Mouse (Mus musculus): Measurements from ENCODE around the gene Pyy. TPM values are rescaled to one million over a fixed set of nuclear protein-coding genes. Genes with fewer than 3 reads are reported as not detected.

Pyy gene
- total RNA-seq, 2 experiments from 2014 or later, result not detected

GRCm38 (mm10) chr11:102089088-102089808 is 18.4 kb downstream of the Pyy start:
- peak; percentile 73 for DNase-seq

- peak; percentile 73 for DNase-seq
Measured at GRCm38 (mm10) chr11:102087931-102088898, 19.4 kb downstream of the Pyy start, which contains the start of gene Mpp2. TSS of gene Mpp2 (minus strand) at chr11:102088515.

GRCm38 (mm10) chr11:102087081-102087751 is 20.4 kb downstream of the Pyy start:
- peak; percentile 74 for DNase-seq

- DNase-seq, result no peak
Measured at GRCm38 (mm10) chr11:102086331-102086730, 21.3 kb downstream of the Pyy start.

GRCm38 (mm10) chr11:102084159-102084558 is 23.5 kb downstream of the Pyy start:
- DNase-seq, result no peak

- no peak for DNase-seq
Measured at GRCm38 (mm10) chr11:102083193-102083592, 24.4 kb downstream of the Pyy start.

GRCm38 (mm10) chr11:102082322-102082721 is 25.3 kb downstream of the Pyy start:
- peak; percentile 82 for DNase-seq

GRCm38 (mm10) chr11:102073722-102074121 is 33.9 kb downstream of the Pyy start:
- no peak for DNase-seq

GRCm38 (mm10) chr11:102072729-102073128 is 34.9 kb downstream of the Pyy start:
- DNase-seq, result no peak

GRCm38 (mm10) chr11:102070426-102070825 is 37.2 kb downstream of the Pyy start:
- DNase-seq, result no peak

GRCm38 (mm10) chr11:102069633-102070032 is 38.0 kb downstream of the Pyy start:
- DNase-seq, result no peak

GRCm38 (mm10) chr11:102068969-102069368 is 38.7 kb downstream of the Pyy start:
- DNase-seq, result no peak

- no peak for DNase-seq
Measured at GRCm38 (mm10) chr11:102063076-102063475, 44.6 kb downstream of the Pyy start.

GRCm38 (mm10) chr11:102061941-102062473 is 45.6 kb downstream of the Pyy start:
- no peak for DNase-seq

- peak; percentile 84 for DNase-seq
Measured at GRCm38 (mm10) chr11:102061236-102061940, 46.2 kb downstream of the Pyy start.

Other genes with a start within 250 kb of the Pyy start
- gene Meox1, start 213.5 kb downstream of the Pyy start, total RNA-seq (2021), result 10 to 100 TPM; 17.3 to 19.1 TPM
- 1 to 10 TPM; 7.5 to 8.2 TPM for gene Sost, start 140.8 kb downstream of the Pyy start, total RNA-seq (2021)
- gene Cfap97d1, start 123.6 kb downstream of the Pyy start, total RNA-seq (2021), result not detected
- gene Dusp3, start 120.8 kb downstream of the Pyy start, total RNA-seq (2021), result 100 to 1,000 TPM; 149 to 162 TPM
- 1 to 10 TPM; 6.2 to 7.4 TPM for gene Mpp3, start 79.4 kb downstream of the Pyy start, total RNA-seq (2021)
- gene Cd300lg, start 66.3 kb downstream of the Pyy start, total RNA-seq (2021), result 10 to 100 TPM; 32.3 to 36.2 TPM
- 1 to 10 TPM; 6.1 to 7.3 TPM for gene Mpp2, start 19.3 kb downstream of the Pyy start, total RNA-seq (2021)
- not detected for gene Ppy, start 6.5 kb downstream of the Pyy start, total RNA-seq (2021)
- not detected for gene Nags, start 37.7 kb upstream of the Pyy start, total RNA-seq (2021)
- 10 to 100 TPM; 15.0 to 15.4 TPM for gene Tmem101, start 48.6 kb upstream of the Pyy start, total RNA-seq (2021)
- gene Lsm12, start 77.5 kb upstream of the Pyy start, total RNA-seq (2021), result 10 to 100 TPM; 71.3 to 75.3 TPM
- gene G6pc3, start 81.8 kb upstream of the Pyy start, total RNA-seq (2021), result 10 to 100 TPM; 29.9 to 32.6 TPM
- gene Hdac5, start 122.3 kb upstream of the Pyy start, total RNA-seq (2021), result 10 to 100 TPM; 90.7 to 91.4 TPM
- gene BC030867, start 141.1 kb upstream of the Pyy start, total RNA-seq (2021), result 1 to 10 TPM; 5.3 TPM
- gene Asb16, start 160.9 kb upstream of the Pyy start, total RNA-seq (2021), result under 1 TPM; 0.33 to 0.41 TPM
- gene Tmub2, start 177.1 kb upstream of the Pyy start, total RNA-seq (2021), result 10 to 100 TPM; 26.6 to 27.7 TPM
- 10 to 100 TPM; 36.8 to 39.4 TPM for gene Atxn7l3, start 188.8 kb upstream of the Pyy start, total RNA-seq (2021)
- gene Ubtf, start 211.9 kb upstream of the Pyy start, total RNA-seq (2021), result 10 to 100 TPM; 81.9 to 89.3 TPM